Mouse (Mus musculus): ENCODE data around the gene Ucn3.

Gene Ucn3

DNA sequence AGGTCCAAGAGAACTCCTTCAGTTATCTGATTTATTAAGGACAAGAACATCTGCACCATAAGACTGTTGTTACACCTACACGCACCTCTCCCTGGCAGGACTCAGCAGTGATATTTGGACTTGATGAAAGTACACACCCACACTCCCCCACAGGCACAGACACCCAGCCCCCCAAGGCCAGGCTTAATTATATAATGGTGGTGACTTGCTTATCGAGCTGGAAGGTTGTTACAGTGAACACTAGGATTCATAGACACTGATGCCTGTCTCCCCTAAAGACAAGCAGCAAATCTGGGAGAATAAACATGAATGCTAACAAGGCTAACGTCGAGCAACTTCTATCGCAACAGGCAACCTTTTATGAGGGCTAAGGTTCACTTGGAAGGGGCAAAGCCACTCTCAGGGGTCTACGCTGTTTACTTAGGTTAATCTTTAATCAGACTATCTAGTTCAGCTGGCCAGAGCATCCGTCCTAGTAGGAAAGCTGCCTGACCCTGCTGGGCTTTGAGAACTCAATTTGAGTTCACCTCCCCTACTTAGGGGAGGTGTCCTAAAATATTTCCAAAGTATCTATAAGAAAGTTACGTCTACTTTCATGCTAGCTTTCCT, 53.6 kb downstream of the Ucn3 start:
- DNase-seq (ENCODE audit: low read depth) = no peak
